Mouse (Mus musculus) liver, embryonic 11.5 days (tissue): ENCODE measurements around the gene Rybp. TPM values are rescaled to one million over a fixed set of nuclear protein-coding genes. Genes with fewer than 3 reads are reported as not detected.

Experiments used
- ATAC-seq: fragments of 200-750 bp; cut with Nextera tagmentation; replicated peaks from 2 replicates; pipeline ENCODE4 v1.8.0; 2017; ENCODE audit warnings: moderate number of reproducible peaks, mild to moderate bottlenecking, moderate TSS enrichment, moderate library complexity; ENCODE audit not compliant: low FRiP score
- DNase-seq: peaks from one replicate; pipeline ENCODE4 v3.0.0-alpha.2; 2017; ENCODE audit warnings: low spot score
- H3K27ac ChIP-seq: fragments of 300-500 bp; sonication (generic); 2 replicates; pipeline ENCODE4 v1.5.1; 2014; ENCODE audit warnings: mild to moderate bottlenecking, low read depth, low read length, control low read depth
- H3K27me3 ChIP-seq: fragments of 300-500 bp; sonication (generic); replicated peaks from 2 replicates; pipeline ENCODE4 v1.6.1; 2014; ENCODE audit warnings: low read length, mixed read lengths; ENCODE audit not compliant: control insufficient read depth, insufficient read depth
- H3K36me3 ChIP-seq: fragments of 300-500 bp; sonication (generic); 2 replicates; pipeline ENCODE4 v1.6.1; 2014; ENCODE audit warnings: mild to moderate bottlenecking, low read length, moderate library complexity, mixed read lengths; ENCODE audit not compliant: control insufficient read depth, insufficient read depth
- H3K4me1 ChIP-seq: fragments of 300-500 bp; sonication (generic); replicated peaks from 2 replicates; pipeline ENCODE4 v1.6.1; 2014; ENCODE audit warnings: low read length, mixed read lengths; ENCODE audit not compliant: control insufficient read depth, insufficient read depth
- H3K4me2 ChIP-seq: fragments of 300-500 bp; sonication (generic); 2 replicates; pipeline ENCODE4 v1.6.1; 2014; ENCODE audit warnings: mild to moderate bottlenecking, control low read depth, moderate library complexity
- H3K4me3 ChIP-seq: fragments of 300-500 bp; sonication (generic); 2 replicates; pipeline ENCODE4 v1.5.1; 2014; ENCODE audit warnings: low read depth, low read length, control low read depth
- H3K9ac ChIP-seq: fragments of 300-500 bp; sonication (generic); 2 replicates; pipeline ENCODE4 v1.6.1; 2014; ENCODE audit warnings: low read depth, low read length, control low read depth
- H3K9me3 ChIP-seq: fragments of 300-500 bp; sonication (generic); 2 replicates; pipeline ENCODE4 v1.6.1; 2016; ENCODE audit warnings: low read length, inconsistent platforms, mixed read lengths; ENCODE audit not compliant: control insufficient read depth
- WGBS: fragments of 180-500 bp; shearing (Covaris S2); extraction: QIAGEN DNeasy Blood & Tissue Kit; methylation state at CpG from one replicate; pipeline ENCODE4 v1.1.7; 2014; 5-methylcytosine and 5-hydroxymethylcytosine counted together
- polyA plus RNA-seq: library from polyadenylated mRNA; unstranded; fragments of >200 nt; fragmentation: Nextera tagmentation; extraction: Ambion mirVana; gene quantifications from 2 replicates; pipeline ENCODE4 v1.2.1, GENCODE M21; 2014

The Rybp gene
- polyA plus RNA-seq, 1 experiment from 2014 or later: 11.2 TPM

GRCm38 (mm10) chr6:100298945-100299344 lies 11.7 kb upstream of the Rybp start:
- Histone ChIP-seq H3K4me2 (no peak overlapping the region), H3K4me3 (no peak overlapping the region), H3K4me1 (peaks cover 6% of the 10 kb centered on the region), H3K36me3 (no peaks in the 10 kb centered on the region), H3K9me3 (no peaks in the 10 kb centered on the region), H3K27me3 (no peaks in the 10 kb centered on the region), H3K27ac (no peak overlapping the region), H3K9ac (no peak overlapping the region)
- 54% methylated on average over 4 of the region's 4 CpGs for WGBS
- no peak for DNase-seq
- no peak for ATAC-seq

GRCm38 (mm10) chr6:100297536-100297935 lies 10.3 kb upstream of the Rybp start:
- no peaks in the 10 kb centered on the region for H3K27me3 ChIP-seq
- WGBS: 72% methylated on average over 8 of the region's 8 CpGs
- no peak overlapping the region for H3K4me3 ChIP-seq
- no peak for ATAC-seq
- no peaks in the 10 kb centered on the region for H3K36me3 ChIP-seq
- no peak overlapping the region for H3K4me2 ChIP-seq
- H3K9ac ChIP-seq: no peak overlapping the region
- H3K4me1 ChIP-seq: peaks cover 6% of the 10 kb centered on the region
- H3K27ac ChIP-seq: no peak overlapping the region
- no peaks in the 10 kb centered on the region for H3K9me3 ChIP-seq
- no peak for DNase-seq

GRCm38 (mm10) chr6:100292411-100292810 lies 5.1 kb upstream of the Rybp start:
- H3K36me3 ChIP-seq: no peaks in the 10 kb centered on the region
- H3K4me3 ChIP-seq: no peak overlapping the region
- H3K4me1 ChIP-seq: peaks cover 13% of the 10 kb centered on the region
- no peak overlapping the region for H3K9ac ChIP-seq
- no peak for ATAC-seq
- H3K27me3 ChIP-seq: no peaks in the 10 kb centered on the region
- WGBS: 88% methylated on average over 6 of the region's 6 CpGs
- H3K9me3 ChIP-seq: no peaks in the 10 kb centered on the region
- no peak overlapping the region for H3K4me2 ChIP-seq
- H3K27ac ChIP-seq: no peak overlapping the region
- no peak for DNase-seq

- Histone ChIP-seq H3K9ac (no peak overlapping the region), H3K27ac (no peak overlapping the region), H3K4me3 (no peak overlapping the region), H3K4me1 (peaks cover 18% of the 10 kb centered on the region), H3K27me3 (no peaks in the 10 kb centered on the region), H3K4me2 (no peak overlapping the region; the same call in 1 of the 2 replicates), H3K9me3 (no peaks in the 10 kb centered on the region), H3K36me3 (no peaks in the 10 kb centered on the region)
- ATAC-seq: no peak
- 55% methylated on average over 5 of the region's 5 CpGs for WGBS
- no peak for DNase-seq
Observed at GRCm38 (mm10) chr6:100289058-100289457, 1.8 kb upstream of the Rybp start.

- 35% methylated on average over 4 of the region's 4 CpGs for WGBS
- peak overlapping the region; percentile 98 for H3K4me2 ChIP-seq
- 0 out of 2 replicates have a peak overlapping the region, but pooled peaks have one; percentile 80 for H3K4me3 ChIP-seq
- DNase-seq (no peak), ATAC-seq (no peak)
- no peaks in the 10 kb centered on the region for H3K36me3 ChIP-seq
- no peaks in the 10 kb centered on the region for H3K9me3 ChIP-seq
- H3K4me1 ChIP-seq: peaks cover 20% of the 10 kb centered on the region
- H3K27ac ChIP-seq: no peak overlapping the region
- H3K9ac ChIP-seq: no peak overlapping the region
- no peaks in the 10 kb centered on the region for H3K27me3 ChIP-seq
Observed at GRCm38 (mm10) chr6:100288730-100289035, 1.4 kb upstream of the Rybp start.

- H3K9me3 ChIP-seq: no peaks in the 10 kb centered on the region
- peak overlapping the region; percentile 85 for H3K9ac ChIP-seq
- H3K4me1 ChIP-seq: peaks cover 20% of the 10 kb centered on the region
- ATAC-seq: peak; percentile 67
- under 1% methylated on average over 23 of the region's 23 CpGs for WGBS
- peak overlapping the region; percentile 80 for H3K4me3 ChIP-seq
- DNase-seq: peak; percentile 81
- no peaks in the 10 kb centered on the region for H3K36me3 ChIP-seq
- H3K27ac ChIP-seq: peak overlapping the region; percentile 84
- H3K27me3 ChIP-seq: no peaks in the 10 kb centered on the region
- peak overlapping the region; percentile 98 for H3K4me2 ChIP-seq
Observed at GRCm38 (mm10) chr6:100288016-100288729, 888 bp upstream of the Rybp start.

- peak; percentile 69 for ATAC-seq
- Histone ChIP-seq H3K36me3 (no peaks in the 10 kb centered on the region), H3K4me3 (peak overlapping the region; percentile 80), H3K9ac (peak overlapping the region; percentile 87), H3K27me3 (no peaks in the 10 kb centered on the region), H3K27ac (peak overlapping the region; percentile 93), H3K4me2 (peak overlapping the region; percentile 64), H3K4me1 (peaks cover 20% of the 10 kb centered on the region), H3K9me3 (no peaks in the 10 kb centered on the region)
- under 1% methylated on average over 94 of the region's 117 CpGs for WGBS
- peak; percentile 78 for DNase-seq
Observed at GRCm38 (mm10) chr6:100286573-100287333, 532 bp downstream of the Rybp start.

GRCm38 (mm10) chr6:100285985-100286572 lies 1.2 kb downstream of the Rybp start:
- ATAC-seq: no peak
- Histone ChIP-seq H3K4me2 (peak overlapping the region; percentile 64), H3K36me3 (no peaks in the 10 kb centered on the region), H3K9ac (peak overlapping the region; percentile 87), H3K27ac (peak overlapping the region; percentile 93), H3K4me1 (peaks cover 20% of the 10 kb centered on the region), H3K27me3 (no peaks in the 10 kb centered on the region), H3K4me3 (peak overlapping the region; percentile 80), H3K9me3 (no peaks in the 10 kb centered on the region)
- 1% methylated on average over 18 of the region's 18 CpGs for WGBS
- no peak for DNase-seq
